In the genomic region with DNA sequence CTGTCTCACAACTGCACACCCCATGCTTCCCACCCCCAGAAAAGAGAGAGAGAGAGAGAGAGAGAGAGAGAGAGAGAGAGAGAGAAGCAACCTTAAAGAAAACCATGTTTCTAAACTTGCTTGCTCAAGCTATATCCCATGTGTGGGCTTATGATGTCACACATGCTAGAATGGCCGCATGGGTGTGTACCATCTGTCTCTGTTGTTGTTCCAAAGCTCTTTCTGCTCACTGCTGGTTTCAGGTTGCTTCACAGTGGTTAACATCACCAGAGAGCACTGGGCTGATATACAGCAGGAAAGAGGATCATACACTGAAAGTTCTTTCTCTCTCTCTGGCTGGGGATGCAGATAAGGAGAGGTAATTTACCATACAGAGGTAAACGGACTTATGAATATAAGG, we compare ENCODE assay signal across 20 mouse cellular contexts. TPM values are rescaled to one million over a fixed set of nuclear protein-coding genes. Genes with fewer than 3 reads are reported as not detected.
A peak's percentile ranks its signal among the peaks of the same experiment; 100 is the strongest.
DNase-seq lines count a peak whose midpoint lies in the region; ATAC-seq and TF ChIP-seq lines count a peak whose summit lies in the region.
"Had no signal": no experiment of that assay in that cellular context is flagged by ENCODE, and none has a peak within 500 bp of the region (broad histone marks: within the 10 kb centered on the region; RNA-seq: fewer than 3 reads in every experiment).

No protein-coding gene starts in this region.

- H3K9ac ChIP-seq in forebrain, embryonic 14.5 days (ENCODE audit: low read length), result no peak overlapping the region
- no peak overlapping the region for H3K9ac ChIP-seq in forebrain, postnatal 0 days
- H3K9ac ChIP-seq: embryonic facial prominence, embryonic 13.5 days; lung, embryonic 15.5 days; neural tube, embryonic 15.5 days had no signal

- 56% methylated on average over 2 of the region's 2 CpGs for WGBS in forebrain, embryonic 14.5 days
- WGBS in forebrain, postnatal 0 days, result 46% methylated on average over 2 of the region's 2 CpGs

- DNase-seq in forebrain, embryonic 14.5 days (ENCODE audit: low spot score), result peak; percentile 18
- DNase-seq in forebrain, postnatal 0 days, result no peak
- peak in 1 of 2 experiments; percentile 20 for DNase-seq in layer of hippocampus, adult 2 months (ENCODE audit: low spot score in 2 of 2)
- no peak for DNase-seq in layer of hippocampus, adult 9-11 months
- DNase-seq in brain, adult 2 months (ENCODE audit: low read depth, low spot score), result peak; percentile 74
- peak; percentile 46 to 48 for DNase-seq in cerebellum, postnatal 10 days
- no peak for DNase-seq in lung, adult 18-20 months
- DNase-seq: adrenal gland, postnatal 10 days; gastrocnemius, postnatal 14 days; thymus, postnatal 25 days had no signal

- H3K4me3 ChIP-seq in forebrain, embryonic 14.5 days (ENCODE audit: low read depth, low read length), result no peak overlapping the region
- no peak overlapping the region for H3K4me3 ChIP-seq in forebrain, postnatal 0 days (ENCODE audit: low read depth, low read length)
- no peak overlapping the region for H3K4me3 ChIP-seq in layer of hippocampus, adult 2 months
- H3K4me3 ChIP-seq: embryonic facial prominence, embryonic 13.5 days; heart, embryonic 10.5 days; lung, embryonic 15.5 days; neural tube, embryonic 15.5 days had no signal

- TF ChIP-seq CTCF in forebrain, postnatal 0 days (IDR thresholded peaks at IDR 0.05; ENCODE audit: low read depth), result no peak
- TF ChIP-seq CTCF in layer of hippocampus, adult 2 months (conservative IDR thresholded peaks at IDR 0.05), result no peak

- H3K4me1 ChIP-seq in forebrain, embryonic 14.5 days (ENCODE audit: control insufficient read depth, insufficient read depth, low read length), result peaks cover 6% of the 10 kb centered on the region; the same call in 1 of the 2 replicates
- no peaks in the 10 kb centered on the region for H3K4me1 ChIP-seq in forebrain, postnatal 0 days (ENCODE audit: insufficient read depth)
- H3K4me1 ChIP-seq: embryonic facial prominence, embryonic 13.5 days; lung, embryonic 15.5 days had no signal

- ATAC-seq in forebrain, embryonic 14.5 days, result no peak
- no peak for ATAC-seq in forebrain, postnatal 0 days
- ATAC-seq: CD4-positive, CD25-positive, alpha-beta regulatory T cell, adult 4 months had no signal

- no peaks in the 10 kb centered on the region for H3K27me3 ChIP-seq in forebrain, embryonic 14.5 days (replicated peaks; ENCODE audit: control insufficient read depth, insufficient read depth, low read length)
- no peaks in the 10 kb centered on the region for H3K27me3 ChIP-seq in forebrain, postnatal 0 days (ENCODE audit: insufficient read depth, low read length)
- H3K27me3 ChIP-seq: embryonic facial prominence, embryonic 13.5 days; lung, embryonic 15.5 days; neural tube, embryonic 15.5 days had no signal

- no peak overlapping the region for H3K4me2 ChIP-seq in forebrain, embryonic 14.5 days (ENCODE audit: low read length)
- H3K4me2 ChIP-seq in forebrain, postnatal 0 days (ENCODE audit: low read depth), result no peak overlapping the region
- H3K4me2 ChIP-seq: embryonic facial prominence, embryonic 13.5 days; liver, embryonic 11.5 days; lung, embryonic 15.5 days; neural tube, embryonic 15.5 days had no signal

- no peaks in the 10 kb centered on the region for H3K9me3 ChIP-seq in forebrain, embryonic 14.5 days (replicated peaks; ENCODE audit: control insufficient read depth, low read length)
- H3K9me3 ChIP-seq in forebrain, postnatal 0 days (ENCODE audit: low read length), result no peaks in the 10 kb centered on the region
- H3K9me3 ChIP-seq: embryonic facial prominence, embryonic 13.5 days; heart, embryonic 10.5 days; lung, embryonic 15.5 days; neural tube, embryonic 15.5 days had no signal

- no peak overlapping the region for H3K27ac ChIP-seq in forebrain, embryonic 14.5 days (ENCODE audit: low read depth, low read length)
- H3K27ac ChIP-seq in forebrain, postnatal 0 days (ENCODE audit: low read depth, low read length), result no peak overlapping the region
- H3K27ac ChIP-seq in layer of hippocampus, adult 2 months, result peak overlapping the region; percentile 79; the same call in 1 of the 2 replicates
- H3K27ac ChIP-seq: embryonic facial prominence, embryonic 13.5 days; heart, embryonic 10.5 days; neural tube, embryonic 15.5 days; stomach, postnatal 0 days had no signal

- no peaks in the 10 kb centered on the region for H3K36me3 ChIP-seq in forebrain, embryonic 14.5 days (ENCODE audit: control insufficient read depth, insufficient read depth, low read length)
- H3K36me3 ChIP-seq in forebrain, postnatal 0 days (ENCODE audit: insufficient read depth), result no peaks in the 10 kb centered on the region
- H3K36me3 ChIP-seq: embryonic facial prominence, embryonic 13.5 days; heart, embryonic 10.5 days; lung, embryonic 15.5 days; neural tube, embryonic 15.5 days had no signal

RNA-seq across cellular contexts. Expression of gene Stk33, which starts 28.7 kb away (rescaled TPM):
- 9.4 and 10.1 TPM in 2 replicates for polyA plus RNA-seq in forebrain, embryonic 14.5 days (2014; fragmentation: Nextera tagmentation; extraction: Ambion mirVana)
- total RNA-seq in forebrain, postnatal 0 days (2014; rRNA removed), result 5.2 and 9.7 TPM in 2 replicates
- polyA plus RNA-seq in forebrain, postnatal 0 days (2015; fragmentation: Nextera tagmentation; extraction: Ambion mirVana), result 4.2 and 5.3 TPM in 2 replicates
- total RNA-seq in layer of hippocampus, adult 2 months (2021), result 1 to 10 TPM; 1.2 to 1.3 TPM
- total RNA-seq: gastrocnemius, postnatal 14 days; heart, postnatal 25 days; megakaryocyte, adult 5-6 weeks had no signal
- polyA plus RNA-seq: CD4-positive, CD25-positive, alpha-beta regulatory T cell, adult 4 months; liver, embryonic 11.5 days had no signal

RNA-seq across cellular contexts. Expression of gene Trim66, which starts 40.3 kb away (rescaled TPM):
- polyA plus RNA-seq in forebrain, embryonic 14.5 days (2014; fragmentation: Nextera tagmentation; extraction: Ambion mirVana), result 0.38 TPM in 2 replicates
- 2.3 and 3.9 TPM in 2 replicates for total RNA-seq in forebrain, postnatal 0 days (2014; rRNA removed)
- polyA plus RNA-seq in forebrain, postnatal 0 days (2015; fragmentation: Nextera tagmentation; extraction: Ambion mirVana), result 0.34 and 0.41 TPM in 2 replicates
- 1 to 10 TPM; 5.0 to 6.0 TPM for total RNA-seq in layer of hippocampus, adult 2 months (2021)
- total RNA-seq: megakaryocyte, adult 5-6 weeks had no signal
- polyA plus RNA-seq: CD4-positive, CD25-positive, alpha-beta regulatory T cell, adult 4 months; kidney, embryonic 14.5 days had no signal

RNA-seq across cellular contexts. Expression of gene Rpl27a, which starts 51.4 kb away (rescaled TPM):
- 76.5 and 100 TPM in 2 replicates for polyA plus RNA-seq in forebrain, embryonic 14.5 days (2014; fragmentation: Nextera tagmentation; extraction: Ambion mirVana)
- 433 and 606 TPM in 2 replicates for total RNA-seq in forebrain, postnatal 0 days (2014; rRNA removed)
- polyA plus RNA-seq in forebrain, postnatal 0 days (2015; fragmentation: Nextera tagmentation; extraction: Ambion mirVana), result 94.1 and 102 TPM in 2 replicates
- 100 to 1,000 TPM; 143 to 145 TPM for total RNA-seq in layer of hippocampus, adult 2 months (2021)

Comparison
In these comparisons a context has a peak if more than half of its experiments do, and no peak if none do; other contexts are left out.
1. DNase-seq: peak in forebrain, embryonic 14.5 days (single experiment), brain, adult 2 months (single experiment) and cerebellum, postnatal 10 days (2 of 2); none in forebrain, postnatal 0 days (single experiment), layer of hippocampus, adult 9-11 months (single experiment) and lung, adult 18-20 months (0 of 2).